Mouse (Mus musculus): ENCODE results near the gene Fam53b. TPM values are rescaled to one million over a fixed set of nuclear protein-coding genes. Genes with fewer than 3 reads are reported as not detected.

The Fam53b gene
- polyA plus RNA-seq, 1 experiment from 2014 or later = 31.2 TPM

DNA sequence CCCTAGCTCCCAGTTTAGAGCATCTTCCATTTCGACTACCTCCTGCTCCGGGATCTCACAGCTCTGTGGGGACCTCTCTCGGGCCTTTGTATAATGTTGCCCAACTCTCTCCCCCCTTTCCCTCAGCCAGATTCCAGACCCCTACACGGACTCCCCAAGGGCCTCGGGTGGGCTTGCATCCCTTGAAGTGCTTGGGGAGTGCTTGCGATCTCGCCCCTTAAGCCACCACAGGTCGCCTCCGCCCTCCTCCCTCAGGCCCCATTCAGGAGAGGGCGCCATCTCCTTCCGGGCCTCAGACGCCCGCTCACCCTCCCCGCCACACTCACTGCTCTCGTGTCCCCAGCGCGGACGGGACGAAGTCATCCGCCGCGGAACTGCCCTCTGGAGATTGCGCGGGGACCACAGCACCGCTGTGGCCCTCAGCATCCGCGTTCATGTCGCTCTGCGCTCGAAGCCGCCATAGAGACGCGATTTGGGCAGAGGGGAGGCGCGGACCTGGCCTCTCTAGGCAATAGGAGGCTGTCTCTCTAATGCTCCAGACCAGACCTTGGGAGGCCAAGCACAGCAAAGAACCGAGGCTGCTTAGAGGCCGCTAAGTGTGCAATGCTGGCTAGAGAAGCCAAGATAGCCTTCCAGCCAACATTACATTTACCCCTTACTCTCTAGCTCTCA lies 38.6 kb upstream of the Fam53b start, which contains the start of gene Eef1akmt2:
Gene Eef1akmt2, minus strand, starts transcription at position 501 of the 672 bp plus-strand sequence.
- peak within 1 kb of the TSS; percentile 76 for H3K4me3 ChIP-seq (ENCODE audit: low read depth, low read length)
- peak; percentile 92 for DNase-seq (ENCODE audit: low spot score)
- H3K4me1 ChIP-seq (ENCODE audit: insufficient read depth, low read depth, low read length) = no peaks in the 10 kb centered on the region
- H3K9me3 ChIP-seq (ENCODE audit: low read length) = no peaks in the 10 kb centered on the region
- ATAC-seq = peak; percentile 96
- H3K4me2 ChIP-seq (replicated peaks; ENCODE audit: low read depth, low read length) = peak within 1 kb of the TSS; percentile 56
- TF ChIP-seq EP300 (IDR thresholded peaks at IDR 0.05) = no peak
- peak; percentile 62 for TF ChIP-seq CTCF (IDR thresholded peaks at IDR 0.05)
- no peaks in the 10 kb centered on the region for H3K27me3 ChIP-seq (replicated peaks; ENCODE audit: insufficient read depth, low read length)
- peak within 1 kb of the TSS; percentile 95 for H3K27ac ChIP-seq (ENCODE audit: low read length)
- H3K36me3 ChIP-seq (ENCODE audit: insufficient read depth, low read length) = no peaks in the 10 kb centered on the region; the same call in 1 of the 2 replicates
- peak within 1 kb of the TSS; percentile 87 for H3K9ac ChIP-seq (replicated peaks; ENCODE audit: low read depth)
- 0% methylated on average over 34 of the region's 37 CpGs for WGBS

- Histone ChIP-seq H3K27me3 (replicated peaks; ENCODE audit: insufficient read depth, low read length) (no peaks in the 10 kb centered on the region), H3K36me3 (ENCODE audit: insufficient read depth, low read length) (no peaks in the 10 kb centered on the region; the same call in 1 of the 2 replicates), H3K4me3 (ENCODE audit: low read depth, low read length) (no peak overlapping the region), H3K4me2 (replicated peaks; ENCODE audit: low read depth, low read length) (no peak overlapping the region), H3K27ac (ENCODE audit: low read length) (no peak overlapping the region), H3K9me3 (ENCODE audit: low read length) (no peaks in the 10 kb centered on the region), H3K4me1 (ENCODE audit: insufficient read depth, low read depth, low read length) (no peaks in the 10 kb centered on the region), H3K9ac (replicated peaks; ENCODE audit: low read depth) (no peak overlapping the region)
- TF ChIP-seq EP300 (IDR thresholded peaks at IDR 0.05) (no peak), CTCF (IDR thresholded peaks at IDR 0.05) (no peak)
- ATAC-seq (no peak), DNase-seq (ENCODE audit: low spot score) (no peak)
- 98% methylated on average over 3 of the region's 3 CpGs for WGBS
Observed at GRCm38 (mm10) chr7:132843152-132843551, 29.5 kb upstream of the Fam53b start.

DNA sequence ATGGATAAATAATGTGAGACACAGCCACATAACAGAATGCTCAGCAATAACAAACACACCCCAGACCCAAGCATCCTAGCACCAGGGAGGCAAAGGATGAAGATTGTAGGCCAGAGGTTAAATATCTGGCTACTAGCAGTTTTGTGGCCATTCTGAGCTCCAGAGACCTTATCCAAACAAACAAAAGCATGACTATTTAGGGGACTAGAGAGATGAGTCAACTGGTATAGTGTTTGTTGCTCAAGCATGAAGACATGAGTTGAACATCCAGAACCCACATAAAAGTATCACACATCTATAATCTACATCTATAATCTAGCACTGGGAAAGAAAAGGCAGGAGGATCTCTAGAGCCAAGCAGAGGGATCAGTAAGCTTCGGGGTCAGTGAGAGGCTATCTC lies 28.8 kb upstream of the Fam53b start:
- Histone ChIP-seq H3K4me1 (ENCODE audit: insufficient read depth, low read depth, low read length) (no peaks in the 10 kb centered on the region), H3K4me3 (ENCODE audit: low read depth, low read length) (no peak overlapping the region), H3K36me3 (ENCODE audit: insufficient read depth, low read length) (no peaks in the 10 kb centered on the region), H3K4me2 (replicated peaks; ENCODE audit: low read depth, low read length) (no peak overlapping the region), H3K27ac (ENCODE audit: low read length) (no peak overlapping the region), H3K9me3 (ENCODE audit: low read length) (no peaks in the 10 kb centered on the region), H3K9ac (replicated peaks; ENCODE audit: low read depth) (no peak overlapping the region), H3K27me3 (replicated peaks; ENCODE audit: insufficient read depth, low read length) (no peaks in the 10 kb centered on the region)
- DNase-seq (ENCODE audit: low spot score) (no peak), ATAC-seq (no peak)
- TF ChIP-seq CTCF (IDR thresholded peaks at IDR 0.05) (no peak), EP300 (IDR thresholded peaks at IDR 0.05) (no peak)
- WGBS = 100% methylated on average over 1 of the region's 1 CpGs

DNA sequence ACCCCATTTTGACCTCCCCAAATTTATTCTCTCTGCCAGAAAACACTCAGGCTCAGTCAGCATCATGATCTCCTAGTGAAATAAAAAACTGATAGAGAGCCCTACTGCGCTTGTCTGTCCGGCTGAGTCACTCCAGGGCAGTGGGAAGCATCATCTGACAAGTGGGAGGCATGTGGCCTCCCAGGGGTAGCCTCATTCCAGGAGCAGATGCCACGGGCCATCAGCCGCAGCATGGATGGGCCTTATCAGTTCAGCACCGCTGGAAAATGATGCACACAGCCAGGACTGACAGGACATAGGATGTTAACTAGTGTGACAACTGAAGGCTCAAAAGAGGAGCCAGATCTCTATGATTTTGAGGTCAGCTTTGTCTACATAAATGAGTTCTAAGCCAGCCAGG lies 27.6 kb upstream of the Fam53b start:
- H3K27me3 ChIP-seq (replicated peaks; ENCODE audit: insufficient read depth, low read length) = no peaks in the 10 kb centered on the region
- no peaks in the 10 kb centered on the region for H3K36me3 ChIP-seq (ENCODE audit: insufficient read depth, low read length)
- no peaks in the 10 kb centered on the region for H3K4me1 ChIP-seq (ENCODE audit: insufficient read depth, low read depth, low read length)
- no peak overlapping the region for H3K9ac ChIP-seq (replicated peaks; ENCODE audit: low read depth)
- no peak overlapping the region for H3K27ac ChIP-seq (ENCODE audit: low read length)
- no peak overlapping the region for H3K4me2 ChIP-seq (replicated peaks; ENCODE audit: low read depth, low read length)
- DNase-seq (ENCODE audit: low spot score) (no peak), ATAC-seq (no peak)
- H3K4me3 ChIP-seq (ENCODE audit: low read depth, low read length) = no peak overlapping the region
- H3K9me3 ChIP-seq (ENCODE audit: low read length) = no peaks in the 10 kb centered on the region
- TF ChIP-seq CTCF (IDR thresholded peaks at IDR 0.05) (no peak), EP300 (IDR thresholded peaks at IDR 0.05) (no peak)
- 65% methylated on average over 5 of the region's 5 CpGs for WGBS

DNA sequence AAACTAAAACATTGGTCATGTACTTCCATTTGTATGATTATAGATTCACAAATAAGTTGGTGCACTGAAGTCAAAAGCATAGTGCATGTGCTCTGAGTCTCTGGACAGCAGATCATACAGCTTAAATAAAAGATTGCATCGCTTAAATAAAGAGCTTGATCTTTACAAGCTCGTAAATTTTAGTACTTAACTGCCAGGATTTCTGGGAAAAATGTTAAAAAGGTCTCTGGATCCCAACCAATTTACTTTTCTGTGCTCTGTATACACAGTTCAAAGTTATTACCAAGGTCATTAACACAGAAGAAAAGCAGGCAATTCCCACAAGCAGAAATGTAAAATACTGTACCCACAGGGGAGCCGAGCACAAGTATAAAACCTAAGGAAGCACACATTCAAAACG lies 17.3 kb upstream of the Fam53b start:
- ATAC-seq = no peak
- WGBS = 85% methylated on average over 4 of the region's 4 CpGs
- peaks cover 7% of the 10 kb centered on the region; the same call in 1 of the 2 replicates for H3K36me3 ChIP-seq (ENCODE audit: insufficient read depth, low read length)

DNA sequence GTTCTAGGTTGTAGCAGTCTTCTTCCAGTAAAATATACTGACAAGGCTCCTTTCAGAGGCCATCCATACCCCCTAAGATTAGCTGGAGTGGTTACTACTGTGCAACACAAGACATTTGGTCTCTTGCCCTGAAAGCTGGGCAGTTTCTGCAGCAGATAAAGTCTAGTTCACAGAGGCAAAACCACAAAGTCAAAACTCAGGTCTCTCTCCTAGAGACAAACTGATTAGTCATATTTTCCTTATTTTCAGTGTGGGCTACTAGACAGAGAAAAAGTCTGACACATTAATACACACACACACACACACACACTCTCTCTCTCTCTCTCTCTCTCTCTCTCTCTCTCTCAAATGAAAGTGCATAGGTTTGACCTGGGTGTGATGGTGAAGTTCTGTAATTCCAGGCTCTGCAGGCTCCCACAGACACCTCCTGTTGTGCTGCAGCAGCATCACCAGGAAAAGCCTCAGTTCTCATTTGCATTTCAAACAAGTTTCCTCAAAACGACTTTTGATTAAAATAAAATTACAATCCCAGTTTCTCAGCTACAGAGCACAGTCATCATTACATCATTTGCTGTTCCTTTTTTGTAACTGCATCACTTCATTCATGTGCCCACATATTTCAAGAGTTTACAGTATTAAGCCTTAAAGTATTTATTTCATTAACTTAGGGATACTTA lies 10.8 kb upstream of the Fam53b start:
- H3K36me3 ChIP-seq (ENCODE audit: insufficient read depth, low read length) = peaks cover 4% of the 10 kb centered on the region; the same call in 1 of the 2 replicates
- WGBS = 19% methylated on average over 1 of the region's 1 CpGs
- H3K4me1 ChIP-seq (ENCODE audit: insufficient read depth, low read depth, low read length) = no peaks in the 10 kb centered on the region
- DNase-seq (ENCODE audit: low spot score) (no peak), ATAC-seq (no peak)
- TF ChIP-seq EP300 (IDR thresholded peaks at IDR 0.05) (no peak), CTCF (IDR thresholded peaks at IDR 0.05) (no peak)
- no peaks in the 10 kb centered on the region for H3K9me3 ChIP-seq (ENCODE audit: low read length)
- no peak overlapping the region for H3K27ac ChIP-seq (ENCODE audit: low read length)
- H3K27me3 ChIP-seq (replicated peaks; ENCODE audit: insufficient read depth, low read length) = no peaks in the 10 kb centered on the region
- no peak overlapping the region for H3K9ac ChIP-seq (replicated peaks; ENCODE audit: low read depth)
- no peak overlapping the region for H3K4me3 ChIP-seq (ENCODE audit: low read depth, low read length)
- no peak overlapping the region for H3K4me2 ChIP-seq (replicated peaks; ENCODE audit: low read depth, low read length)

More for the DNA sequence above, 17.3 kb upstream of the Fam53b start:
- Histone ChIP-seq H3K9ac (replicated peaks; ENCODE audit: low read depth) (no peak overlapping the region), H3K4me3 (ENCODE audit: low read depth, low read length) (no peak overlapping the region), H3K9me3 (ENCODE audit: low read length) (no peaks in the 10 kb centered on the region), H3K4me1 (ENCODE audit: insufficient read depth, low read depth, low read length) (no peaks in the 10 kb centered on the region), H3K4me2 (replicated peaks; ENCODE audit: low read depth, low read length) (no peak overlapping the region), H3K27me3 (replicated peaks; ENCODE audit: insufficient read depth, low read length) (no peaks in the 10 kb centered on the region), H3K27ac (ENCODE audit: low read length) (no peak overlapping the region)
- no peak for TF ChIP-seq EP300 (IDR thresholded peaks at IDR 0.05)
- TF ChIP-seq CTCF (IDR thresholded peaks at IDR 0.05) = no peak
- no peak for DNase-seq (ENCODE audit: low spot score)

Data from lung, postnatal 0 days (tissue).